Mouse (Mus musculus) liver, embryonic 12.5 days (tissue): ENCODE measurements around the gene Nagk. TPM values are rescaled to one million over a fixed set of nuclear protein-coding genes. Genes with fewer than 3 reads are reported as not detected.
"Not testable (repeated sequence)": the region's sequence is repeated elsewhere in the genome, so short reads cannot be mapped to it uniquely, and the experiment has no call there.

Experiments used
- ATAC-seq: fragments of 200-750 bp; cut with Nextera tagmentation; 2 replicates; pipeline ENCODE4 v1.8.0; 2017; ENCODE audit warnings: moderate number of reproducible peaks, mild to moderate bottlenecking, moderate library complexity
- H3K27ac ChIP-seq: fragments of 300-500 bp; sonication (generic); 2 replicates; pipeline ENCODE4 v1.5.1; 2016; ENCODE audit warnings: mild to moderate bottlenecking
- H3K27me3 ChIP-seq: fragments of 300-500 bp; sonication (generic); replicated peaks from 2 replicates; pipeline ENCODE4 v1.6.1; 2016; ENCODE audit warnings: mild to moderate bottlenecking, moderate library complexity
- H3K36me3 ChIP-seq: fragments of 300-500 bp; sonication (generic); 2 replicates; pipeline ENCODE4 v1.6.1; 2016; ENCODE audit warnings: mild to moderate bottlenecking, moderate library complexity
- H3K4me1 ChIP-seq: fragments of 300-500 bp; sonication (generic); 2 replicates; pipeline ENCODE4 v1.6.1; 2016
- H3K4me2 ChIP-seq: fragments of 300-500 bp; sonication (generic); 2 replicates; pipeline ENCODE4 v1.6.1; 2016; ENCODE audit warnings: mild to moderate bottlenecking, moderate library complexity
- H3K4me3 ChIP-seq: fragments of 300-500 bp; sonication (generic); 2 replicates; pipeline ENCODE4 v1.5.1; 2016; ENCODE audit warnings: mild to moderate bottlenecking, moderate library complexity
- H3K9ac ChIP-seq: fragments of 300-500 bp; sonication (generic); 2 replicates; pipeline ENCODE4 v1.6.1; 2016; ENCODE audit warnings: mild to moderate bottlenecking, moderate library complexity
- H3K9me3 ChIP-seq: fragments of 300-500 bp; sonication (generic); replicated peaks from 2 replicates; pipeline ENCODE4 v1.6.1; 2016; ENCODE audit warnings: mild to moderate bottlenecking, moderate library complexity
- WGBS: fragments of 180-500 bp; shearing (Covaris S2); methylation state at CpG from one replicate; pipeline ENCODE4 v1.1.7; 2016; ENCODE audit not compliant: insufficient replicate concordance; 5-methylcytosine and 5-hydroxymethylcytosine counted together
- polyA plus RNA-seq: library from polyadenylated mRNA; unstranded; fragments of >200 nt; fragmentation: Nextera tagmentation; extraction: Ambion mirVana; gene quantifications from 2 replicates; pipeline ENCODE4 v1.2.1, GENCODE M21; 2016

The Nagk gene
- polyA plus RNA-seq, 1 experiment from 2014 or later, result 15.8 TPM

DNA sequence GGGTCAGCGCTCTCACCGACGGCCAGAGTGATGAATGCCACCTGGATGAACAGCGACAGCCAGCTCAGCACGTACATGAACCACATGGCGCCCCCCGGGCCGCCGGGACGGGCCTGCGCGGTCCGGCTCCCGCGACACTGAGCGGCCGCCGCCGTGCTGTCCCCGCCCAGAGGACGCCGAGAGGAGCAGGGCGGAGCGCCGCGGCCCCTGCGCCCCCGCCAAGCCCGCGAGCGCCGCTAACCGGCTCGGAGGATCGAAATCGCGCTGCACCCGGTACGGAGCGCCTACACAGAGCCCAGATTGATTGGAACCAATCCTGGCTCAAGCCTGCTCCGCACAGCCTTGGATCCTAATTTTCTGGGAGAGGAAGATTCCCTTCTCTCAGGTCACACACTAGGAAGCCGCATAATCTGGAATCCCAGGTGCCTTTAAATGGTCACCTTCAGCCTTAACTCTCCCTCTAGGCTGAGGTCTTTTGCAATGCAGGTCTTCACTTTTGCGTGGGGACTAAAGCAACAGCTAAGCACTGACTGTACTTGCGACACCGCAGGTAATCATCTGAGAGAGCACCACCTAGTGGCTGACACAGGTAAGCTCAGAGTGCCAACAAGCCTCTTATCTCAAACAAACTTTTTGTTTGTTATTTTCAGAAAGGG, 19.0 kb upstream of the Nagk start, which contains the start of gene Tex261:
Tex261 (minus strand) TSS at position 176 of the 656 bp plus-strand sequence.
- peaks cover 26% of the 10 kb centered on the region for H3K4me1 ChIP-seq
- H3K9ac ChIP-seq, result peak within 1 kb of the TSS; percentile 96
- peak; percentile 92 for ATAC-seq
- peak within 1 kb of the TSS; percentile 93 for H3K4me2 ChIP-seq
- under 1% methylated on average over 45 of the region's 45 CpGs for WGBS
- no peaks in the 10 kb centered on the region for H3K27me3 ChIP-seq
- H3K27ac ChIP-seq, result peak within 1 kb of the TSS; percentile 86
- H3K4me3 ChIP-seq, result peak within 1 kb of the TSS; percentile 95
- H3K9me3 ChIP-seq, result no peaks in the 10 kb centered on the region
- H3K36me3 ChIP-seq, result peaks cover 31% of the 10 kb centered on the region

GRCm38 (mm10) chr6:83778306-83778705, 16.5 kb upstream of the Nagk start:
- Histone ChIP-seq H3K9me3 (no peaks in the 10 kb centered on the region), H3K4me2 (no peak overlapping the region), H3K4me1 (peaks cover 26% of the 10 kb centered on the region), H3K9ac (no peak overlapping the region), H3K4me3 (no peak overlapping the region), H3K27me3 (0 out of 2 replicates have a peak, but pooled peaks cover 7% of the 10 kb centered on the region), H3K36me3 (peaks cover 5% of the 10 kb centered on the region), H3K27ac (no peak overlapping the region)
- no peak for ATAC-seq
- WGBS, result 70% methylated on average over 7 of the region's 7 CpGs

GRCm38 (mm10) chr6:83779026-83779425, 15.8 kb upstream of the Nagk start:
- no peak overlapping the region for H3K27ac ChIP-seq
- no peak for ATAC-seq
- 6% methylated on average over 5 of the region's 5 CpGs for WGBS
- H3K4me3 ChIP-seq, result no peak overlapping the region
- no peaks in the 10 kb centered on the region for H3K36me3 ChIP-seq
- no peak overlapping the region for H3K9ac ChIP-seq
- peaks cover 19% of the 10 kb centered on the region for H3K4me1 ChIP-seq
- H3K27me3 ChIP-seq, result peaks cover 7% of the 10 kb centered on the region; the same call in 1 of the 2 replicates
- no peaks in the 10 kb centered on the region for H3K9me3 ChIP-seq
- peak overlapping the region; percentile 14; the same call in 1 of the 2 replicates for H3K4me2 ChIP-seq

DNA sequence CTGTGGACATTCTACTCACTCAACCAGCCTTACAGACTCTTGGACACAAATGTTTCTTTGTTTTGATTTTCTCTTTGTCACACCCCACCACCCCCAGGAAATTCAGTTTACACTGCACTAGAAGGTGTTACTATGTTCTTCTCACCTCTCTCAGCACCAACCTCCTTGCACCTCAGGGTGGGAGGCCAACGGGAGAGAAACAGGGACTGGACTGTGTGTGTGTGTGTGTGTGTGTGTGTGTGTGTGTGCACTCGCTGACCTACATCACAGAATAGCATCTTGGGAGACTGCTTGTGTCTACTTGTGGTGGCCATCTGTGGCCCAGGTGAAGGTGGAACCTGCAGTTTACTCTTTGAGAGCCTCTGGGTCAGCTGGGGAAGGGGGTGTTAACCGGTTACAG, 8.4 kb upstream of the Nagk start:
- 58% methylated on average over 3 of the region's 3 CpGs for WGBS
- no peak overlapping the region for H3K4me3 ChIP-seq

GRCm38 (mm10) chr6:83788554-83788953, 6.2 kb upstream of the Nagk start:
- 76% methylated on average over 7 of the region's 7 CpGs for WGBS
- Histone ChIP-seq H3K4me2 (no peak overlapping the region), H3K27me3 (peaks cover 9% of the 10 kb centered on the region), H3K36me3 (no peaks in the 10 kb centered on the region), H3K4me3 (no peak overlapping the region), H3K9me3 (no peaks in the 10 kb centered on the region), H3K4me1 (peaks cover 9% of the 10 kb centered on the region), H3K27ac (no peak overlapping the region), H3K9ac (no peak overlapping the region)
- ATAC-seq, result no peak

More for the DNA sequence above, 8.4 kb upstream of the Nagk start:
- H3K27me3 ChIP-seq, result peaks cover 16% of the 10 kb centered on the region
- peaks cover 5% of the 10 kb centered on the region for H3K4me1 ChIP-seq
- no peak overlapping the region for H3K4me2 ChIP-seq
- no peak overlapping the region for H3K27ac ChIP-seq
- no peak for ATAC-seq
- H3K36me3 ChIP-seq, result no peaks in the 10 kb centered on the region
- no peaks in the 10 kb centered on the region for H3K9me3 ChIP-seq
- H3K9ac ChIP-seq, result no peak overlapping the region

DNA sequence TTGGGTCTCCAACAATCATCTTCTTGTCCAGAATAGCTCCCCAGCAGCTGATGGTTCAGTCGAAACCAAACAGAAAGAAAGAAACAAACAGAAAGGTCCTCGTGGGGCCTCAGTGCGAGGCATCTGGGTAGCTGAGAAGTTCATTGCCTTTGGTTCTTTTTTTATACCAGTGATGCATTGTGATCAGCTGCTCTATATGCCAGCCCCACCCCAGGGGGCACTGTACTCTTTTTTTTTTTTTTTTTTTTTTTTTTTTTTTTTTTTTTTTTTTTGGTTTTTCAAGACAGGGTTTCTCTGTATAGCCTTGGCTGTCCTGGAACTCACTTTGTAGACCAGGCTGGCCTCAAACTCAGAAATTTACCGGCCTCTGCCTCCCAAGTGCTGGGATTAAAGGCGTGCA, 4.2 kb upstream of the Nagk start:
- ATAC-seq, H3K4me2 ChIP-seq, H3K27me3 ChIP-seq, H3K9ac ChIP-seq, H3K27ac ChIP-seq, H3K9me3 ChIP-seq, H3K4me3 ChIP-seq, H3K36me3 ChIP-seq: not testable (repeated sequence)
- peaks cover 27% of the 10 kb centered on the region for H3K4me1 ChIP-seq
- WGBS, result 73% methylated on average over 5 of the region's 5 CpGs

GRCm38 (mm10) chr6:83791251-83791890, 3.4 kb upstream of the Nagk start:
- no peaks in the 10 kb centered on the region for H3K36me3 ChIP-seq
- no peak for ATAC-seq
- no peak overlapping the region for H3K4me2 ChIP-seq
- H3K27me3 ChIP-seq, result 0 out of 2 replicates have a peak, but pooled peaks cover 7% of the 10 kb centered on the region
- peaks cover 30% of the 10 kb centered on the region for H3K4me1 ChIP-seq
- no peak overlapping the region for H3K4me3 ChIP-seq
- WGBS, result 26% methylated on average over 4 of the region's 4 CpGs
- H3K9me3 ChIP-seq, result no peaks in the 10 kb centered on the region
- H3K9ac ChIP-seq, result no peak overlapping the region
- no peak overlapping the region for H3K27ac ChIP-seq

GRCm38 (mm10) chr6:83795492-83795900, 714 bp downstream of the Nagk start:
- 0 out of 2 replicates have a peak, but pooled peaks cover 14% of the 10 kb centered on the region for H3K27me3 ChIP-seq
- peaks cover 4% of the 10 kb centered on the region; the same call in 1 of the 2 replicates for H3K36me3 ChIP-seq
- peak overlapping the region; percentile 96 for H3K27ac ChIP-seq
- 4% methylated on average over 13 of the region's 13 CpGs for WGBS
- H3K9me3 ChIP-seq, result no peaks in the 10 kb centered on the region
- peak overlapping the region; percentile 71 for H3K4me3 ChIP-seq
- peak overlapping the region; percentile 72 for H3K9ac ChIP-seq
- peaks cover 32% of the 10 kb centered on the region for H3K4me1 ChIP-seq
- H3K4me2 ChIP-seq, result peak overlapping the region; percentile 97
- ATAC-seq, result peak; percentile 14

- peaks cover 25% of the 10 kb centered on the region for H3K4me1 ChIP-seq
- no peak overlapping the region for H3K27ac ChIP-seq
- no peak overlapping the region for H3K4me2 ChIP-seq
- H3K4me3 ChIP-seq, result no peak overlapping the region
- ATAC-seq, result no peak
- peaks cover 16% of the 10 kb centered on the region for H3K36me3 ChIP-seq
- H3K27me3 ChIP-seq, result 0 out of 2 replicates have a peak, but pooled peaks cover 14% of the 10 kb centered on the region
- WGBS, result 58% methylated on average over 3 of the region's 3 CpGs
- no peaks in the 10 kb centered on the region for H3K9me3 ChIP-seq
- H3K9ac ChIP-seq, result no peak overlapping the region
These were observed 1.9 kb downstream of the Nagk start for GRCm38 (mm10) chr6:83796686-83797085.

DNA sequence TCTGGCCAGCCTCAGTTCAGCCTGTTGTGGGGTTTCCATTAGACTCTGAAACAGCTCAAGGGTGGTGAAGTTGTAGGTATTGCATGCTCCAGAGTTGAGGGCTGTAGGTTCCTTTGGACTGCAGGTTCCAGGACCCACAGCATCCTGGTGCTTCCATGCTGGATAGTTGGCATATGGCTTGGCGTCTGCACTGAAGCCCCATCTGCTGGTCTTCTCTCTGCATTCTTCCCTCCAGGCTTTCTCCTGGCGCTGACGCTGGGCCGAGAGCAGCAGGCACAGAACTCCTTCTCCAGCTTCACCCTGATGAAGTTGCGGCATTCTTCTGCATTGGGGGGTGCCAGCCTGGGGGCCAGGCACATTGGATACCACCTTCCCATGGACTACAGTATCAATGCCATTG, 7.3 kb downstream of the Nagk start:
- Histone ChIP-seq H3K9me3 (no peaks in the 10 kb centered on the region), H3K9ac (no peak overlapping the region), H3K4me1 (no peaks in the 10 kb centered on the region), H3K27me3 (0 out of 2 replicates have a peak, but pooled peaks cover 6% of the 10 kb centered on the region), H3K27ac (no peak overlapping the region), H3K36me3 (peaks cover 29% of the 10 kb centered on the region), H3K4me3 (no peak overlapping the region), H3K4me2 (no peak overlapping the region)
- WGBS, result 77% methylated on average over 5 of the region's 5 CpGs
- no peak for ATAC-seq

- WGBS, result 80% methylated on average over 3 of the region's 3 CpGs
- H3K27ac ChIP-seq, result no peak overlapping the region
These were observed 8.1 kb downstream of the Nagk start for GRCm38 (mm10) chr6:83802846-83803245.

DNA sequence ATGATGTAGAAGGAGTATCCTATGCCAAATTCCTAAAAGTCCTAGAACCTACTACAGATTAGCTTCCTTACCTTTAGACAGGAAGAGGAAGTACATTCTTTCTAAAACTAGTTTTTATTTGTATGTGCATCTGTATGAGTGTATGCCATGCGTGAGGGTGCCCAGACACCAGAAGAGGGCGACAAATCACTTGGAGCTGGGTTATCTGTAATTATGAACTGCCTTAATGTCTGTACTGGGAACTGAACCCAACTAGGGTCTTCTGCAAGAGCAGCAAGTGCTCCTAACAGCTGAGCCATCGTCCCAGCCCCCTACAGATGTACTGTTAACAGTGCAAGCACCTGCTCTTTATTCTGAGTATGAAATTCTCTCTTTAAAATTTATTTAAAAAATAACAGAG, 21.0 kb downstream of the Nagk start:
- ATAC-seq, result no peak
- Histone ChIP-seq H3K27ac (no peak overlapping the region), H3K9me3 (no peaks in the 10 kb centered on the region), H3K4me3 (no peak overlapping the region), H3K27me3 (no peaks in the 10 kb centered on the region), H3K4me2 (no peak overlapping the region), H3K4me1 (no peaks in the 10 kb centered on the region), H3K9ac (no peak overlapping the region), H3K36me3 (peaks cover 18% of the 10 kb centered on the region)
- WGBS, result 78% methylated on average over 3 of the region's 3 CpGs

More at GRCm38 (mm10) chr6:83802846-83803245, 8.1 kb downstream of the Nagk start:
- Histone ChIP-seq H3K4me2 (no peak overlapping the region), H3K4me1 (no peaks in the 10 kb centered on the region), H3K4me3 (no peak overlapping the region), H3K36me3 (peaks cover 29% of the 10 kb centered on the region), H3K9ac (no peak overlapping the region), H3K27me3 (no peaks in the 10 kb centered on the region), H3K9me3 (no peaks in the 10 kb centered on the region)
- ATAC-seq, result no peak
